Mouse (Mus musculus) macrophage (primary cell): ENCODE data around the gene Defb7. TPM values are rescaled to one million over a fixed set of nuclear protein-coding genes. Genes with fewer than 3 reads are reported as not detected.

Experiments
- H3K27ac ChIP-seq: fragments of 350-480 bp; formaldehyde crosslinking; 2 replicates; pipeline ENCODE4 v1.9.0; 2021
- H3K36me3 ChIP-seq: fragments of 350-480 bp; formaldehyde crosslinking; 2 replicates; pipeline ENCODE4 v1.9.0; 2021; ENCODE audit errors: inconsistent target
- H3K4me3 ChIP-seq: fragments of 350-480 bp; formaldehyde crosslinking; 2 replicates; pipeline ENCODE4 v1.9.0; 2021; ENCODE audit errors: inconsistent target
- H3K79me2 ChIP-seq: fragments of 350-480 bp; formaldehyde crosslinking; 2 replicates; pipeline ENCODE4 v1.9.0; 2021; ENCODE audit errors: inconsistent target
- WGBS: methylation state at CpG from one replicate; pipeline ENCODE4 v1.1.7; 2026; ENCODE audit warnings: inconsistent platforms; ENCODE audit not compliant: missing documents; 5-methylcytosine and 5-hydroxymethylcytosine counted together
- polyA plus RNA-seq: library from polyadenylated mRNA; stranded (reverse); fragments of 250-400 nt; gene quantifications from 3 replicates; pipeline ENCODE4 v1.2.4, GENCODE M21; 2018; ENCODE audit warnings: inconsistent platforms
- total RNA-seq, 78 experiments: library from RNA; depleted of rRNA; stranded (reverse); fragments of 250-400 nt; gene quantifications; 1 replicate in 9 of 78; 2 replicates in 24 of 78; 3 replicates in 43 of 78; 4 replicates in 2 of 78; pipeline ENCODE4 v1.2.4; 2018; ENCODE audit warnings: inconsistent platforms in 56 of 78

The Defb7 gene
- not detected for total RNA-seq (2018; cell fraction: chromatin; rRNA removed)
- total RNA-seq (2018; cell fraction: cytosol; rRNA removed) = not detected
- not detected for total RNA-seq (2018; cell fraction: nucleus; rRNA removed)
- polyA plus RNA-seq = not detected in 3 replicates

DNA sequence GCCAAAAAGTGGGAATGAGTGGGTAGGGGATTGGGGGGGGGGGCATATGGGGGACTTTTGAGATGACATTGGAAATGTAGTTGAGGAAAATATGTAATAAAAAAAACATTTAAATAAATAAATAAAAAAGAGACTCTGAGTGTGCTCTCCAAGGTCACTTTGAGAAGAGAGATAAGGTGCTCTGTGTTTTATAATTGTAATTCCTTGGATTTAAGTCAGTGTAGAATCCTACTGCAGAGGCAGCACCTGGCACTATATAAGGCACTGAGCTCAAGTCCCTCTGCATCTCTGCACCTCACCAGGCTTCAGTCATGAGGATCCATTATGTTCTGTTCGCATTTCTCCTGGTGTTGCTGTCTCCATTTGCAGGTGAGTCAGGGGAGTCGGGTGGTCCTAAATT lies at the start of gene Defb7:
Gene Defb7 (plus strand): TSS at position 301 of the 400 bp plus-strand sequence.
- Histone ChIP-seq H3K4me3 (no peak within 1 kb of the TSS), H3K79me2 (no peaks in the 10 kb centered on the region), H3K27ac (no peak within 1 kb of the TSS), H3K36me3 (no peaks in the 10 kb centered on the region)
- 100% methylated on average over 1 of the region's 2 CpGs for WGBS

DNA sequence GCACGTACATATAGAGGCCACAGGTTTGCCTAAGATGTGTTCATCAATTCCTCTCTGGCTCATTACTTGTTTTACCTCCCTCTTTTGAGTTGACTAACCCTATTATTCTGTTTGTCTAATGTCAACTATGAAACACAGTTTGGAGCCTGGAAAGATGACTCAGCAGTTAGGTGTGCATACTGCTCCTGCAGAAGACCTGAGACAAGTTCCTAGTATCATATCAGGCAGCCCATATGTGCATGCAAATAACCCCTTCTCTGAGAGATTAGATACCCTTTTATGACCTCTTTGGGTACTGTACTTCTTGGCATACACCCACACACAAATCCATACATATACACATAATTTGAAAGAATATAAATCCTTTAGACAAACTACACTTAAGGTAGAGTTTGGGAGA lies 48.5 kb upstream of the Defb7 start:
- Histone ChIP-seq H3K79me2 (no peaks in the 10 kb centered on the region), H3K36me3 (no peaks in the 10 kb centered on the region), H3K27ac (no peak overlapping the region), H3K4me3 (no peak overlapping the region)
- WGBS = 75% methylated on average over 1 of the region's 1 CpGs

DNA sequence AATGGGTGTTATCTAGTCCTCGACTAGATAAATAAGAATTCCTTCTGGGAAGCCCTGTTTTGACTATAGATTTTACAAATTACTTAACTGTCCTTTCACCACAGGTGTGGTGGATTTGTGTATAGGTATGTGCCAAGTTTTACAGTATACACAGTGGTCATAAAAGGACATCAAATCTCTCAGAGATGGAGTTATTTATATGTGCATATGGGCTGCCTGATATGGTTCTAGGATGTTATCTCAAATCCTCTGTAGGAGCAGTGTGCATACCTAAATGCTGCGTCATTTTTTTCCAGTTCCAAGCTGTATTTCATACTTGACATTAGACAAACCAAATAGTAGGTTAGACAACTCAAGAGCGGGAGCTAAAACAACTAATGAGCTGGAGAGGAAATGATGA lies 33.5 kb upstream of the Defb7 start:
- Histone ChIP-seq H3K4me3 (no peak overlapping the region), H3K79me2 (no peaks in the 10 kb centered on the region), H3K27ac (no peak overlapping the region), H3K36me3 (no peaks in the 10 kb centered on the region)
- 69% methylated on average over 3 of the region's 3 CpGs for WGBS

DNA sequence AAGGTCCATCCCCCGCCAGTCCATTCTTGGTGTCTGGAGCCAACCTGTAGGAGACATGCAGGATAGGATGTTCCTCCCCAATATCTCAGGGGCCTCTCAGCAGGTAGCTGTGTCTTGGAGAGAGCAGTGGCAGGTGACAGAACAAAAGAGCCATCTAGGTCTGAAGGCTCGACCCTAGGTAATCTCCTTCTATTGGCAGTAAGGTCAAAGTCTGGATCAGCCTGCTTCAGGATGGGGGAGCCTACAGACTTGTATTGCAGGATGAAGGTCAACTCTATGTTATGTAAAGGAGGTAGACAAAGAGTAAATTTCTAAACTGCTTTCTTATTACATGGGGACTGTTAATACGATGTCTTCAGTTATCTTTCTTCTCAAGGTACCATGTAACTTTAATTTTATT lies 25.9 kb upstream of the Defb7 start:
- 90% methylated on average over 2 of the region's 3 CpGs for WGBS
- Histone ChIP-seq H3K79me2 (no peaks in the 10 kb centered on the region), H3K27ac (no peak overlapping the region), H3K4me3 (no peak overlapping the region), H3K36me3 (no peaks in the 10 kb centered on the region)

DNA sequence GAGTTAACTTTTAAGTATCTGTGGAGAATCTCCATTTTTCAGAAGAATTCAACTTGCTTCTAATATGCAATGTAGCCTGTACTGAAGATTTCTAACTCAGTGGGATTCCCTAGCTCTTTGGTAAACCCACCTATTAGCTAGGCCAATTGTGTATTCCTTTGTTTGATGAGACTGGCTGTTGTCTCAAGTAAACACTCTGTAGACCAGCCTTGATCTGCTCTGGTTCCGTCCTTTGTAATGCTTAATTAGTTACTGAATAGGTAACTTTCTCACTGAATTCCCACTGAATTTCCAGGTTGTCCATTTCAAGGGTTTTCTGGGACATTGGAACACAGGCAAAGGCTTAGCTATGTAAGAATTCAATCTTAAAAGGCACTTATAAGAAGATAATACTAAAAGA lies 5.6 kb downstream of the Defb7 start:
- 47% methylated on average over 1 of the region's 1 CpGs for WGBS
- Histone ChIP-seq H3K36me3 (no peaks in the 10 kb centered on the region), H3K4me3 (no peak overlapping the region), H3K27ac (no peak overlapping the region), H3K79me2 (no peaks in the 10 kb centered on the region)

DNA sequence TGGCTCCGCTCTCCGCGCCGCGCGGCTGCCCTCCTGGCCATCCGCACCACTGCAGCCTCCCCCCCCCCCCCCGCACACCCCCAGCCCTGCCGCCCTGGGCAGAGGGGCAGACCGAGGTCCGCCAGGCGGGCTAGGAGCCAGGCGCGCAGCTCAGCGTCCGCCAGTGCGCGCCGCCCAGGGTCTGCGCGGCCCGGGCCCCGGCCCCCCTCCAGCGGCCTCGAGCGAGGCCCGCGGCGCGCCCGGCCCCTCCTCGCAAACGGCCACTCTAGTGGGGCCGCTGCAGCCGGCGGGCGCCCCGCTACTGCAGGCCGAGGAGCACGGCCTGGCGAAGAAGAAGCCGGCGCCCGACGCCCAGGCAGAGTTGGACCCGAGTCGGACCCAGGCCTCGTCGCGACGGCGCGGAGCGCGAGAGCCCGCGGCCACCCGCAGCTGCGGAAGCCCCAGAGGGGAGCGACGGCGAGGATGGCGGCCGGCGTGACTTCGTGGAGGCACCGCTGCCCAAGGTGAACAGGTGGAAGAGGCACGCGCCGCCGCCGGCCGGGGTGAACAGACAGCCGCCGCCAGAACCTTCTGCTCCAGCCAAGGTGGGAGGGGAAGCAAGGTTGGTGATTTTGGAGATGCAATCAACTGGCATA lies 40.4 kb downstream of the Defb7 start:
- H3K27ac ChIP-seq = no peak overlapping the region
- H3K4me3 ChIP-seq = no peak overlapping the region
- H3K36me3 ChIP-seq = no peaks in the 10 kb centered on the region
- 19% methylated on average over 63 of the region's 75 CpGs for WGBS
- H3K79me2 ChIP-seq = no peaks in the 10 kb centered on the region

DNA sequence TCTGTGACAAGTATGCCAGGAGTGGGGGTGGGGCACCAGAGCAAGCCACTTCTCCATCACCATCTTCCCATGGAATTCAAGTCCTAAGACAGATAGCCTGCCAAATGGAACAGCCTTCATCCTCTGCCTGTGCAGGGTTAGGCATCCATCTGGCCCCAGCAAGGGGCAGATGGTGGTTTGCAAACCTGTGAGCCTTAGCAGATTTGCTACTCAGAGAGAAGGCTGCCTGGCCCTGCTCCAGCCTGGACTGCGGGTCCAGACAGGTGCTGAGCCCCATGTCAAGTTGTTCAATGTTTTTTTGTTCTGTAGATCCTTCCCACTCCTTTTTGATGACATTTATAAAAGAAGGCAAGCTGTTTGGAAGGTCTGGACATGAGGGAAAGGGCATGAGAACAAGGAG lies 45.5 kb downstream of the Defb7 start:
- Histone ChIP-seq H3K79me2 (no peaks in the 10 kb centered on the region), H3K36me3 (no peaks in the 10 kb centered on the region), H3K27ac (no peak overlapping the region), H3K4me3 (no peak overlapping the region)
- 69% methylated on average over 1 of the region's 1 CpGs for WGBS

Other genes with a start within 250 kb of the Defb7 start
- not detected in 3 replicates for gene Defb5, start 247.5 kb upstream of the Defb7 start, polyA plus RNA-seq
- not detected in 3 replicates for gene Defb3, start 201.7 kb upstream of the Defb7 start, polyA plus RNA-seq
- not detected in 3 replicates for gene Defb8, start 47.5 kb upstream of the Defb7 start, polyA plus RNA-seq
- gene 4930467E23Rik, start 234.5 kb downstream of the Defb7 start, polyA plus RNA-seq = not detected in 3 replicates